Mouse (Mus musculus): ENCODE measurements around the gene Dusp14. TPM values are rescaled to one million over a fixed set of nuclear protein-coding genes. Genes with fewer than 3 reads are reported as not detected.

Dusp14 gene
- polyA plus RNA-seq, 1 experiment from 2014 or later: 16.8 TPM

- 75% methylated on average over 9 of the region's 9 CpGs for WGBS
- Histone ChIP-seq H3K9ac (no peak overlapping the region), H3K4me1 (peaks cover 9% of the 10 kb centered on the region; the same call in 1 of the 2 replicates), H3K4me2 (replicated peaks) (no peak overlapping the region), H3K4me3 (no peak overlapping the region), H3K27me3 (no peaks in the 10 kb centered on the region), H3K9me3 (no peaks in the 10 kb centered on the region), H3K27ac (no peak overlapping the region), H3K36me3 (peaks cover 30% of the 10 kb centered on the region)
- ATAC-seq (ENCODE audit: low FRiP score, low read depth): no peak
These were observed 60.1 kb downstream of the Dusp14 start for GRCm38 (mm10) chr11:84009001-84009400.

- Histone ChIP-seq H3K4me3 (no peak overlapping the region), H3K4me1 (no peaks in the 10 kb centered on the region), H3K4me2 (replicated peaks) (no peak overlapping the region), H3K9ac (no peak overlapping the region), H3K9me3 (no peaks in the 10 kb centered on the region), H3K27ac (no peak overlapping the region), H3K36me3 (peaks cover 51% of the 10 kb centered on the region), H3K27me3 (no peaks in the 10 kb centered on the region)
- 92% methylated on average over 6 of the region's 6 CpGs for WGBS
- ATAC-seq (ENCODE audit: low FRiP score, low read depth): no peak
These were observed 65.1 kb downstream of the Dusp14 start for GRCm38 (mm10) chr11:84003986-84004385.

GRCm38 (mm10) chr11:84001257-84001656, 67.8 kb downstream of the Dusp14 start:
- H3K4me2 ChIP-seq (replicated peaks): no peak overlapping the region
- H3K4me1 ChIP-seq: no peaks in the 10 kb centered on the region
- no peaks in the 10 kb centered on the region for H3K27me3 ChIP-seq
- no peak overlapping the region for H3K9ac ChIP-seq
- no peaks in the 10 kb centered on the region for H3K9me3 ChIP-seq
- H3K36me3 ChIP-seq: peaks cover 60% of the 10 kb centered on the region
- no peak overlapping the region for H3K27ac ChIP-seq
- ATAC-seq (ENCODE audit: low FRiP score, low read depth): no peak
- WGBS: 89% methylated on average over 3 of the region's 3 CpGs
- H3K4me3 ChIP-seq: no peak overlapping the region

- Histone ChIP-seq H3K27ac (no peak overlapping the region), H3K4me1 (no peaks in the 10 kb centered on the region), H3K4me2 (replicated peaks) (no peak overlapping the region), H3K9ac (no peak overlapping the region), H3K36me3 (peaks cover 70% of the 10 kb centered on the region), H3K9me3 (no peaks in the 10 kb centered on the region), H3K4me3 (no peak overlapping the region), H3K27me3 (no peaks in the 10 kb centered on the region)
- WGBS: 88% methylated on average over 4 of the region's 4 CpGs
- no peak for ATAC-seq (ENCODE audit: low FRiP score, low read depth)
These were observed 69.6 kb downstream of the Dusp14 start for GRCm38 (mm10) chr11:83999411-83999915.

- no peaks in the 10 kb centered on the region for H3K9me3 ChIP-seq
- 80% methylated on average over 3 of the region's 3 CpGs for WGBS
- no peak for ATAC-seq (ENCODE audit: low FRiP score, low read depth)
- peaks cover 69% of the 10 kb centered on the region for H3K36me3 ChIP-seq
- no peak overlapping the region for H3K4me2 ChIP-seq (replicated peaks)
- no peak overlapping the region for H3K4me3 ChIP-seq
- H3K4me1 ChIP-seq: no peaks in the 10 kb centered on the region
- H3K27ac ChIP-seq: no peak overlapping the region
- no peaks in the 10 kb centered on the region for H3K27me3 ChIP-seq
- H3K9ac ChIP-seq: no peak overlapping the region
These were observed 70.1 kb downstream of the Dusp14 start for GRCm38 (mm10) chr11:83998993-83999392.

Other genes starting within 250 kb of the Dusp14 start
- gene Hnf1b, start 219.2 kb downstream of the Dusp14 start, polyA plus RNA-seq (2015; fragmentation: Nextera tagmentation; extraction: Ambion mirVana): not detected in 2 replicates
- 40.9 and 41.1 TPM in 2 replicates for gene Ddx52, start 127.2 kb downstream of the Dusp14 start, polyA plus RNA-seq (2015; fragmentation: Nextera tagmentation; extraction: Ambion mirVana)
- gene Synrg, start 104.8 kb downstream of the Dusp14 start, polyA plus RNA-seq (2015; fragmentation: Nextera tagmentation; extraction: Ambion mirVana): 7.9 and 8.8 TPM in 2 replicates
- gene Tada2a, start 60.3 kb upstream of the Dusp14 start, polyA plus RNA-seq (2015; fragmentation: Nextera tagmentation; extraction: Ambion mirVana): 46.3 and 47.3 TPM in 2 replicates
- 18.1 and 19.7 TPM in 2 replicates for gene Acaca, start 60.4 kb upstream of the Dusp14 start, polyA plus RNA-seq (2015; fragmentation: Nextera tagmentation; extraction: Ambion mirVana)
- not detected in 2 replicates for gene Gm11437, start 98.2 kb upstream of the Dusp14 start, polyA plus RNA-seq (2015; fragmentation: Nextera tagmentation; extraction: Ambion mirVana)

All from limb, embryonic 13.5 days (tissue).